Mouse (Mus musculus): ENCODE measurements at regions not wholly inside any gene's neighbourhood (a gene's known extent, or its start where the extent isn't known, plus 50 kb on each side); places are given as distances from the start of the nearest gene placed in this dataset.

DNA sequence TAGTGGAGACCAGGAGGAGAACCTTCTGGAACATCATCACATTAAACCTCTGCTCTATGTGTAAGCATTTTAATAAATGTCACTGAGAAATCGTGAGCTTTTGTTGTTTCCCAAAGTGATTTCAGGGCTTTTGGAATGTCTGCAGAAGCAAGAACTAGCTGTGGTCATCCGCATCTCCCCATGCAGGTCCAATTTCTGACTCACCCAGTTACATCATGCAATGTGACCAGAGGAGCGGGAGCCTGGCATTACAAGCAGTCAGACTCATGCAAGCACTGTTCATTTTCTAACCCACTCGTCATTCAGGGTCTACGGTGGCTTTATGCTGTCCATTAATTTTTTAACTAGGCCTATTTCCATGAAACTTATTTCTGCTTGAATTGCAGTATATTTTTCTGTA lies 151.2 kb upstream of the Supt20 start:
- H3K9ac ChIP-seq, result no peak overlapping the region
- WGBS (ENCODE audit: insufficient replicate concordance), result 67% methylated on average over 5 of the region's 5 CpGs
- H3K4me2 ChIP-seq, result no peak overlapping the region
- H3K27me3 ChIP-seq, result no peaks in the 10 kb centered on the region
- no peak overlapping the region for H3K4me3 ChIP-seq (replicated peaks)
- H3K4me1 ChIP-seq (replicated peaks), result no peaks in the 10 kb centered on the region
- H3K9me3 ChIP-seq (replicated peaks), result 0 out of 2 replicates have a peak, but pooled peaks cover 5% of the 10 kb centered on the region
- no peak overlapping the region for H3K27ac ChIP-seq (replicated peaks)
- no peak for ATAC-seq (ENCODE audit: insufficient read depth)
- H3K36me3 ChIP-seq (replicated peaks), result no peaks in the 10 kb centered on the region

DNA sequence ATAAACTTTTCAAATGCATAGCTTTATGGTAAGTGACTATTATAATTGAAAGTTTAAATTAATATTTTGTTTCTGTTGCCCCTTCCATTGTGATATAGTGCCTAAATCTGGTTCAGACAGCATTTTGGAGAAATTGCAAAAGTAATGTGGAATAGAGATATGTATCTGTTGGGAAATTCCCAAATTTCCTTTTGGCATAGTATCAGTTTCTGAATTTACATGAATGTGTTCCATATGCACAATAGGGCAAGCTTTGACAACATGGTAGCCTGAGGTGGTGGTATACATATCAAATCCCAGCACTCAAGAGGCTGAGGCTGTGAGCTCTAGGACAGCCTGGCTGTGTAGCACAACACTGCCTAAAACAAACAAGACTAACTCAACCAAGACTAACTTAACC lies 147.2 kb upstream of the Supt20 start:
- no peak for ATAC-seq (ENCODE audit: insufficient read depth)
- Histone ChIP-seq H3K36me3 (replicated peaks) (no peaks in the 10 kb centered on the region), H3K27ac (replicated peaks) (no peak overlapping the region), H3K4me2 (no peak overlapping the region), H3K9me3 (replicated peaks) (0 out of 2 replicates have a peak, but pooled peaks cover 5% of the 10 kb centered on the region), H3K27me3 (no peaks in the 10 kb centered on the region), H3K4me3 (replicated peaks) (no peak overlapping the region), H3K4me1 (replicated peaks) (no peaks in the 10 kb centered on the region), H3K9ac (no peak overlapping the region)

DNA sequence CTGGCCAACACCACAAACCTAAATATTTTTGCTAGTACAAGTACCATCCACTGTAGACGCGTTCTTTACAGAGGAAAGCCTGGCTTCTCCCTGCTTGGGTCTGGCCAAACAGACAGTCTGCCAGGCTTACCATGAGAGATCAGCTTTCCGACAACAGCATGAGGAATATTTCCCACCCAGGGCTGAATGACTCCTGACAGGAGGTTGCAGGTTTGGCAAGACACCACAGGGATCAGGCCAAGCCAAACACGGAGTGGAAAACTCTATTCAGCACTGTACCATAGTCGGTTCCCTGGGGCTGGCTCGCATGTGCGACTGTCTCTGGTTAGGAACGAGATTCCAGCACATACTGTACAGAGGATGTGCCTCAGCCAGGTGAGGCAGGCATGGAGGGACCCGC lies 140.7 kb upstream of the Supt20 start:
- WGBS (ENCODE audit: insufficient replicate concordance), result 63% methylated on average over 9 of the region's 9 CpGs
- Histone ChIP-seq H3K36me3 (replicated peaks) (no peaks in the 10 kb centered on the region), H3K27ac (replicated peaks) (no peak overlapping the region), H3K9me3 (replicated peaks) (0 out of 2 replicates have a peak, but pooled peaks cover 5% of the 10 kb centered on the region), H3K4me3 (replicated peaks) (no peak overlapping the region), H3K4me2 (no peak overlapping the region), H3K9ac (no peak overlapping the region), H3K4me1 (replicated peaks) (no peaks in the 10 kb centered on the region), H3K27me3 (no peaks in the 10 kb centered on the region)
- no peak for ATAC-seq (ENCODE audit: insufficient read depth)

DNA sequence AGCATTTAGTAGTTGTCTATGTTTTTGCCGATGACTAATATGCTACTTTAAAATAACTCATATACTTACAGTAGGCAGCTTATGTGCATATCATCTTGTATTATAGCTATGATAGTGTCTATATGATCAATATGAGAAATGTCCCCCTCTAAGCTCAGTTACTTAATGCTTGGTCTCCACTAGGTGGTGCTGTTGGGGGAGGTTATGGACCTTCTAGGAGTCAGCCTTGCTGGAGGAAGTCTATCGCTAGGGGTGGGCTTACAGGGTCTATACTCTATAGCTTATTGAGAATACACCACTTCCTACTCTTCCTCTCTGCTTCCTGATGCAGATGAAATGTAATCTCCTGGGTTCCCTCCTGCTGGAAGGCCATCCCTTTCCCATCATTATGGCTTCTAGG lies 136.7 kb upstream of the Supt20 start:
- Histone ChIP-seq H3K27me3 (no peaks in the 10 kb centered on the region), H3K9me3 (replicated peaks) (0 out of 2 replicates have a peak, but pooled peaks cover 5% of the 10 kb centered on the region), H3K9ac (no peak overlapping the region), H3K27ac (replicated peaks) (no peak overlapping the region), H3K4me1 (replicated peaks) (no peaks in the 10 kb centered on the region), H3K4me3 (replicated peaks) (no peak overlapping the region), H3K4me2 (no peak overlapping the region), H3K36me3 (replicated peaks) (no peaks in the 10 kb centered on the region)
- 74% methylated on average over 2 of the region's 2 CpGs for WGBS (ENCODE audit: insufficient replicate concordance)
- no peak for ATAC-seq (ENCODE audit: insufficient read depth)

DNA sequence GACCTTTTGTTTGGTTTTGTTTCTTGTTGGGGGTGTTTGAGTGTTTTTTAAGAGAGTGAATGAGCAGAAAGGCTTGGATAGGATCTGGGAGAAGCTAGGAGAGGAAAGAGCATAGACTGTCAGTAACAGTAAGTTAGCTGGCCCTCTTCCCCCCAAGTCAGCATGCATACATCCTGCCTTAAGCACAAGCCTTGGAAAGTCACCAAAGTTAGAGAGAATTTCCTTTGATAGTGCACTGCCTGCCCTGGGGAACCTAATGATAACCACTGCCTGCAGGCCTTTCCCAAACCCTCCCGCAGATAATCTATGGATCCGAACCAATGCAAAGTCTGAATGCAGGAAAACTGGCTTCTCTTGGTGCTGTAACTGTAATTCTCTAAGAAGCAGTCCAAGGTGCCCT lies 133.6 kb upstream of the Supt20 start:
- 64% methylated on average over 2 of the region's 2 CpGs for WGBS (ENCODE audit: insufficient replicate concordance)
- Histone ChIP-seq H3K9me3 (replicated peaks) (0 out of 2 replicates have a peak, but pooled peaks cover 2% of the 10 kb centered on the region), H3K9ac (no peak overlapping the region), H3K4me2 (no peak overlapping the region), H3K4me1 (replicated peaks) (no peaks in the 10 kb centered on the region), H3K36me3 (replicated peaks) (no peaks in the 10 kb centered on the region), H3K27me3 (no peaks in the 10 kb centered on the region), H3K27ac (replicated peaks) (no peak overlapping the region), H3K4me3 (replicated peaks) (no peak overlapping the region)
- no peak for ATAC-seq (ENCODE audit: insufficient read depth)

DNA sequence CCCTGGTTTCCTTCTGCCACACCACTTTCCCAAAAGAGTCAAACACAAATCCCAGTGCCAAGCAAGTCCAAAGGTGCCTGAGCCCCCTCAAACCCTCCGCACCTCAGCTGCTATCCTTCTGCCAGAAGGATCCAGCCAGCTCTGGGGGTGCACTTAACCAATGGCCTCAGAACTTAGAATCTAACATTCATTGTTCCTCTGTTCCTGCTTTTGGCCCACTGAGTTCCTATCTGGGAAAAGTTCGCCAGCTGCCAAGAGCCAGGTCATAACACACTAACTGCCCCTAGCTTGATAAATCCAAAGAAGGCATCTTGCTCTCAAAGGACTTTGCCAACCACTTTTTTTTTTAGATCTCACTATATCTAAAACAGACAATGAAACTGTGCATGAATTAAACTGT lies 133.1 kb upstream of the Supt20 start:
- H3K27me3 ChIP-seq, result no peaks in the 10 kb centered on the region
- H3K9ac ChIP-seq, result no peak overlapping the region
- ATAC-seq (ENCODE audit: insufficient read depth), result no peak
- H3K9me3 ChIP-seq (replicated peaks), result no peaks in the 10 kb centered on the region
- no peak overlapping the region for H3K4me3 ChIP-seq (replicated peaks)
- WGBS (ENCODE audit: insufficient replicate concordance), result 65% methylated on average over 2 of the region's 2 CpGs
- no peak overlapping the region for H3K4me2 ChIP-seq
- H3K4me1 ChIP-seq (replicated peaks), result no peaks in the 10 kb centered on the region
- no peak overlapping the region for H3K27ac ChIP-seq (replicated peaks)
- no peaks in the 10 kb centered on the region for H3K36me3 ChIP-seq (replicated peaks)

DNA sequence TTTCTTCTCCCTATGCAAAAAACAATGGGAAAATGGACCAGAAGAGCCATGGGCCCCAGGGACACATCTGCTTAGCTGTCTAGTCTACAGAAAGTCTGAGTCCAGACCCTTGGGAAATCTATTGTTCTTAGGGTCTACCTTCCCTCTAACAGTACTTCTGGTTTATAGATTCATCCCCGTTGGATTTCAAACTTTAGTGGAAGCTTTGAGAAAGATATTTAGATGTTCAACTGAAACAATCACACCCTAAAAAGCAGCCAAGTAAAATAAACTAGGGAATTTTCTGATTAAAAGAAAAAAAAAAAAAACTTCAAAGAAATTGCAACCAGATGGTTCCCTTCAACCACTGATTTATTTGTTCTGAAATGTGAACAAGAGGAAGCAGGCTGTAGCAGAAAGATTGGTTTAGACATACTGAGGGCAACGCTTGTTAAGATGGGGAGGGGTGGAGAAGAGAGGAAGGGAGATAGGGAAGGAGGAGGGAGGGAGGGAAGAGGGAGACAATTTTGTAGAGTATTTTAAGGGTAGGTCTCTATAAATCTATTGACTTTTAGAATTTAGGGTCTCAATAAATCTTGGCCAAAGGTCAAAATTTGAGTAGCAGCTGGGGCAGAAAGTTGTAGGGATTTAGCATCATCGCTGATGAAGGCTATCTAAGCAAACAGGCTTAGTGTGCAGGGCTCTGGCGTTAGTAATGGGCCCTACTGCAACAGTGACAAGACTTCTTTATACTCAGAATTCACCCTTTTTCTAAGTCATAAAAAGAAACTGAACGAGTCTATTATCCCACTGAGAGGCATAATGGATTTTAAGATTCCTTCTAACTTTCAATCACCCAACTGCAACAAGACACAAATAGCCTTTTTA lies 132.3 kb upstream of the Supt20 start:
- H3K4me2 ChIP-seq, result no peak overlapping the region
- no peaks in the 10 kb centered on the region for H3K9me3 ChIP-seq (replicated peaks)
- no peaks in the 10 kb centered on the region for H3K36me3 ChIP-seq (replicated peaks)
- WGBS (ENCODE audit: insufficient replicate concordance), result 40% methylated on average over 5 of the region's 5 CpGs
- no peak overlapping the region for H3K9ac ChIP-seq
- no peak overlapping the region for H3K4me3 ChIP-seq (replicated peaks)
- H3K4me1 ChIP-seq (replicated peaks), result no peaks in the 10 kb centered on the region
- no peak overlapping the region for H3K27ac ChIP-seq (replicated peaks)
- ATAC-seq (ENCODE audit: insufficient read depth), result no peak
- H3K27me3 ChIP-seq, result no peaks in the 10 kb centered on the region

DNA sequence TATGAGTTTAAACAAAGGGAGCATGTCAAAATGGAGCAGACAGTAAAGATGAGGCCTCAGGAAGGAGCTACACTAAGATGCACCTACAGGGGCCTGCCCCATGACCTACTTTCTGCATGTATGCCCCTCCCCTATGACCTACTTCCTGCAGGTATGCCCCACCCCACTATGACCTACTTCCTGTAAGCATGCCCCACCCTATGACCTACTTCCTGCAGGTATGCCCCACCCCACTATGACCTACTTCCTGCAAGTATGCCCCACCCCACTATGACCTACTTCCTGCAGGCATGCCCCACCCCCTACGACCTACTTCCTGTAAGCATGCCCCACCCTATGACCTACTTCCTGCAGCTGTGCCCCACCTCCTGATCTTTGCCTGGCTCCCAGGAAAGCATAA lies 125.3 kb upstream of the Supt20 start:
- no peaks in the 10 kb centered on the region for H3K9me3 ChIP-seq (replicated peaks)
- no peak for ATAC-seq (ENCODE audit: insufficient read depth)
- no peak overlapping the region for H3K4me2 ChIP-seq
- no peak overlapping the region for H3K27ac ChIP-seq (replicated peaks)
- no peaks in the 10 kb centered on the region for H3K4me1 ChIP-seq (replicated peaks)
- no peak overlapping the region for H3K9ac ChIP-seq
- 53% methylated on average over 1 of the region's 1 CpGs for WGBS (ENCODE audit: insufficient replicate concordance)
- no peaks in the 10 kb centered on the region for H3K27me3 ChIP-seq
- no peak overlapping the region for H3K4me3 ChIP-seq (replicated peaks)
- no peaks in the 10 kb centered on the region for H3K36me3 ChIP-seq (replicated peaks)

DNA sequence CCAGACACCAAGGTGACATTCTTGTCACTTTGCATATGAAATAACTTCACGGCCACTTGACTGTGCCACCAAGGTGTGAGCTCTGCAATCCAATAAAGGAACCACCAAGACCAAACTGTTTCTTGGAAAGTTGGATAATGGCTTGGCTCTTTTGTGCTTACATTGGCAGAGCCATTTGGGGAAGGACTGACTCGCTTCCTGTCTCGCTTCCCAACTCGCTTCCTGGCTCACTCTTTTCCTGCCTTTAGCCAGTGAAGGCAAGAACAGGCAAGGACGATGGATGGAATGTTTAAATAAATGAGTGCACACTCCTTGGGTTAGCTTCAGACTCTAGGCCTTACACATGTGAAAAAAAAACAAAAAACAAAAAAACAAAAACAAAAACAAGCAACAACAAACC lies 124.5 kb upstream of the Supt20 start:
- H3K4me3 ChIP-seq (replicated peaks), result no peak overlapping the region
- no peaks in the 10 kb centered on the region for H3K4me1 ChIP-seq (replicated peaks)
- no peaks in the 10 kb centered on the region for H3K27me3 ChIP-seq
- ATAC-seq (ENCODE audit: insufficient read depth), result no peak
- H3K27ac ChIP-seq (replicated peaks), result no peak overlapping the region
- no peaks in the 10 kb centered on the region for H3K36me3 ChIP-seq (replicated peaks)
- 70% methylated on average over 5 of the region's 5 CpGs for WGBS (ENCODE audit: insufficient replicate concordance)
- no peaks in the 10 kb centered on the region for H3K9me3 ChIP-seq (replicated peaks)
- no peak overlapping the region for H3K9ac ChIP-seq
- no peak overlapping the region for H3K4me2 ChIP-seq

DNA sequence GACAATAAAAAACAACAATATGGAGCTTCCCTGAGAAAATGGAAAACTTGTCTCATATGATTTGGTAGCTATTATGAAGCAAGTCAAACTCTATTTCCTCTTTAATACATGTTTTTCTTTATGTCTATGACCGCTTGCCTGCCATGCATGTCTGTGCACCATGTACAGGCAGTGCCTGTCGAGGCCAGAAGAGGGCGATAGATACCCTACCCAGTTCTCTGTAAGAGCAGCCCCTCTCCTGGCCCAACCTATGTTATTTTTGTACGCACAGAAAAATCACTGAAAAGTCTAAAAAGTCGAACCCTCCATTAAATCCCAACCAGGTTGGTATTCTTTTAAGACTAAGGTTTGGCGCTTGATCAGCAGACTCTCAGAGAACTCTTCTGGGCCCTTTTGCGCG lies 122.1 kb upstream of the Supt20 start:
- no peaks in the 10 kb centered on the region for H3K36me3 ChIP-seq (replicated peaks)
- 68% methylated on average over 8 of the region's 8 CpGs for WGBS (ENCODE audit: insufficient replicate concordance)
- H3K27me3 ChIP-seq, result no peaks in the 10 kb centered on the region
- H3K4me3 ChIP-seq (replicated peaks), result no peak overlapping the region
- no peak overlapping the region for H3K4me2 ChIP-seq
- ATAC-seq (ENCODE audit: insufficient read depth), result no peak
- no peaks in the 10 kb centered on the region for H3K9me3 ChIP-seq (replicated peaks)
- no peak overlapping the region for H3K9ac ChIP-seq
- no peak overlapping the region for H3K27ac ChIP-seq (replicated peaks)
- H3K4me1 ChIP-seq (replicated peaks), result no peaks in the 10 kb centered on the region

DNA sequence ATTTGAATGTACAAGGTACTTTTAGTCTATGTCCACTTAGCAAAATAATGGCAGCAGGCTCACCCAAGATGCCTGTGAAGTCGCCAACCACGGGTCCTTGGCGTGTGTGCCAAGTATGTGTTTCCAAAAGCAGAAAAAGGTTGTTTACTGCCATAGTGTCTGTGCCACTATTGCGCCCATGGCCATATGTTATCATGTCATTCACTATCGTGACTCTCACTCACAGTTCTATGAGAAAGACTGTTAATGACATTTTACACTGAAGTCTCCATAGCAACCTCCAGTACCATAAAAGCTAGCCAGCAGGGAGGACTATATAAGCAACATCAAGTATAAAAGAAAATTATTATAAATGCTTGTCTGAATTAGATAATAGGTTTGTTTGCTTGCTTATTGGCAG lies 114.8 kb upstream of the Supt20 start:
- no peak overlapping the region for H3K4me2 ChIP-seq
- H3K27ac ChIP-seq (replicated peaks), result no peak overlapping the region

DNA sequence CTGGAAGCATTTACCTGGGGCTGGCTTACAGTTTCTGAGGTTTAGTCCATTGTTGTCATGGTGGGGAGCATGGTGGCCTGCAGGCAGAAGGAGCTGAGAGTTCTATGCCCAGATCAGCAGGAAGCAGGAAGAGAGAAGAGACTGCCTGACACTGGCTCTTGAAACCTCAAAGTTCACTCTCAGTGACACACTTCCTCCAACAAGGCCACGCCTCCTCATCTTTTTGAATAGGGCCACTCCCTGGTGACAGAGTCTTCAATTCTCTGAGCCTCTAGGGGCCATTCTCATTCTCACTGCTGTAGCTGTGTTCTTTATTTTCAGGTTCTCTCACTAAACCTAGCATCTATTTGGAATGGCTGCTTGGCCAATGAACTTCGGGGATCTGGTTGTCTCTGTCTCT lies 113.2 kb upstream of the Supt20 start:
- H3K27ac ChIP-seq (replicated peaks), result no peak overlapping the region
- ATAC-seq (ENCODE audit: insufficient read depth), result no peak

More for the DNA sequence above, 114.8 kb upstream of the Supt20 start:
- ATAC-seq (ENCODE audit: insufficient read depth), result no peak
- Histone ChIP-seq H3K4me1 (replicated peaks) (no peaks in the 10 kb centered on the region), H3K9me3 (replicated peaks) (no peaks in the 10 kb centered on the region), H3K27me3 (no peaks in the 10 kb centered on the region), H3K4me3 (replicated peaks) (no peak overlapping the region), H3K36me3 (replicated peaks) (no peaks in the 10 kb centered on the region), H3K9ac (no peak overlapping the region)
- WGBS (ENCODE audit: insufficient replicate concordance), result 63% methylated on average over 5 of the region's 5 CpGs

More for the DNA sequence above, 113.2 kb upstream of the Supt20 start:
- no peaks in the 10 kb centered on the region for H3K36me3 ChIP-seq (replicated peaks)
- no peaks in the 10 kb centered on the region for H3K27me3 ChIP-seq
- H3K4me1 ChIP-seq (replicated peaks), result no peaks in the 10 kb centered on the region
- 66% methylated on average over 2 of the region's 2 CpGs for WGBS (ENCODE audit: insufficient replicate concordance)
- H3K9me3 ChIP-seq (replicated peaks), result no peaks in the 10 kb centered on the region
- no peak overlapping the region for H3K4me2 ChIP-seq
- H3K9ac ChIP-seq, result no peak overlapping the region
- H3K4me3 ChIP-seq (replicated peaks), result no peak overlapping the region

All from liver, embryonic 15.5 days (tissue).